Comparison of ENCODE assay signal across 14 mouse cellular contexts in genomic region chr19:38766306-38766705, GRCm38 (mm10).
"Had no signal": no experiment of that assay in that cellular context is flagged by ENCODE, and none has a peak within 500 bp of the region (broad histone marks: within the 10 kb centered on the region; RNA-seq: fewer than 3 reads in every experiment).

No protein-coding gene starts in this region.

- H3K4me3 ChIP-seq: liver, embryonic 12.5 days; liver, embryonic 15.5 days; lung, embryonic 15.5 days; megakaryocyte, embryonic 14.5 days; midbrain, embryonic 10.5 days; midbrain, embryonic 13.5 days had no signal

- H3K36me3 ChIP-seq: liver, embryonic 12.5 days; liver, embryonic 15.5 days; lung, embryonic 15.5 days; midbrain, embryonic 13.5 days had no signal

- H3K27ac ChIP-seq: liver, embryonic 12.5 days; liver, embryonic 15.5 days; lung, embryonic 15.5 days; midbrain, embryonic 10.5 days; midbrain, embryonic 13.5 days had no signal

- H3K4me1 ChIP-seq: liver, embryonic 12.5 days; liver, embryonic 15.5 days; megakaryocyte, embryonic 14.5 days; midbrain, embryonic 10.5 days; midbrain, embryonic 13.5 days had no signal

- H3K27me3 ChIP-seq: liver, embryonic 12.5 days; liver, embryonic 15.5 days; lung, embryonic 15.5 days; midbrain, embryonic 13.5 days had no signal

- DNase-seq: kidney, adult 18-20 months; kidney, adult 9 months; kidney, postnatal 14 days; kidney, postnatal 4 days; lung, adult 18-20 months; lung, postnatal 10 days; lung, postnatal 36 days; thymus, postnatal 25 days had no signal

- H3K9ac ChIP-seq: liver, embryonic 12.5 days; liver, embryonic 15.5 days; lung, embryonic 15.5 days; midbrain, embryonic 13.5 days had no signal
